Mouse (Mus musculus): ENCODE data around the gene Stard9. TPM values are rescaled to one million over a fixed set of nuclear protein-coding genes. Genes with fewer than 3 reads are reported as not detected.

Gene Stard9
- polyA plus RNA-seq, 1 experiment: 5.1 TPM

DNA sequence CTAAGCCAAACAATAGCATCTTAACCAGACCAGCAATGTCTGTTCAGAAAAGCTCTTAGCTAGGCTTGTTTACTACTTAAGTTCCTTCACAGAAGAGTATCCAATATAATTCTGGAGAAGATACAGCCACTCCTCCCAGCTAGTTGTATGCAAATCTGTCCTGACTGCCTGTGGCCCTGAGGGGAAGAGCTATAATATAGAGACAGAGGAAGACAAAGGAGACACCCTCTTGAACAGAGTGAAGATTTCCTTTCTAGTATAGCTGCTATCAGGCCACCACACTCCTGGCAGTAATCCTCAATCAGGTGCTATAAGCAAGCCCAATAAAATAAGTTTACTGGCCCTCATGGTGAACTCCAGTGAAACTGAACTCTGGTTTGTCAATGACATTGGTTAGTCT lies 133.0 kb downstream of the Stard9 start:
- no peaks in the 10 kb centered on the region for H3K79me2 ChIP-seq (ENCODE audit: control insufficient read depth, insufficient read depth)
- no peak overlapping the region for H3K4me2 ChIP-seq (ENCODE audit: low read depth)
- H3K4me3 ChIP-seq: no peak overlapping the region
- H3K27me3 ChIP-seq (ENCODE audit: control insufficient read depth, insufficient read depth, insufficient read length): no peaks in the 10 kb centered on the region
- no peaks in the 10 kb centered on the region for H3K36me3 ChIP-seq (ENCODE audit: control insufficient read depth, insufficient read depth)
- H3ac ChIP-seq (ENCODE audit: control insufficient read depth, insufficient read length): no peak overlapping the region
- no peak for TF ChIP-seq SRF (IDR thresholded peaks at IDR 0.05; ENCODE audit: control insufficient read depth, insufficient read length, low read depth)
- TF ChIP-seq MAX (IDR thresholded peaks at IDR 0.05; ENCODE audit: low read depth): no peak
- no peak for TF ChIP-seq REST (IDR thresholded peaks at IDR 0.05; ENCODE audit: insufficient read depth, insufficient read length)
- no peak for TF ChIP-seq E2F4 (IDR thresholded peaks at IDR 0.05; ENCODE audit: insufficient read depth)
- TF ChIP-seq POLR2AphosphoS2 (IDR thresholded peaks at IDR 0.05; ENCODE audit: insufficient read length, low read depth): no peak
- no peak for TF ChIP-seq POLR2A (IDR thresholded peaks at IDR 0.05; ENCODE audit: insufficient read length, low read depth)
- no peak for TF ChIP-seq TCF3 (IDR thresholded peaks at IDR 0.05; ENCODE audit: insufficient read length, low read depth)
- no peak for TF ChIP-seq MYOD1 (IDR thresholded peaks at IDR 0.05; ENCODE audit: control insufficient read depth in 1 of 3, insufficient read length in 2 of 3, low read depth in 2 of 3)
- no peak for TF ChIP-seq USF1 (IDR thresholded peaks at IDR 0.05; ENCODE audit: low read depth)
- TF ChIP-seq CEBPB (IDR thresholded peaks at IDR 0.05; ENCODE audit: insufficient read depth, poor library complexity, severe bottlenecking): no peak

GRCm38 (mm10) chr2:120770265-120770935 lies 141.5 kb downstream of the Stard9 start:
- no peak for TF ChIP-seq REST (IDR thresholded peaks at IDR 0.05; ENCODE audit: insufficient read depth, insufficient read length)
- TF ChIP-seq TCF3 (IDR thresholded peaks at IDR 0.05; ENCODE audit: insufficient read length, low read depth): no peak
- no peak for TF ChIP-seq E2F4 (IDR thresholded peaks at IDR 0.05; ENCODE audit: insufficient read depth)
- no peak for TF ChIP-seq POLR2AphosphoS2 (IDR thresholded peaks at IDR 0.05; ENCODE audit: insufficient read length, low read depth)
- TF ChIP-seq POLR2A (IDR thresholded peaks at IDR 0.05; ENCODE audit: insufficient read length, low read depth): no peak
- no peak for TF ChIP-seq CEBPB (IDR thresholded peaks at IDR 0.05; ENCODE audit: insufficient read depth, poor library complexity, severe bottlenecking)
- no peak for TF ChIP-seq TCF12 (IDR thresholded peaks at IDR 0.05; ENCODE audit: insufficient read depth, poor library complexity, severe bottlenecking)
- no peak for TF ChIP-seq MYOD1 (IDR thresholded peaks at IDR 0.05; ENCODE audit: control insufficient read depth in 1 of 3, insufficient read length in 2 of 3, low read depth in 2 of 3)
- no peak for TF ChIP-seq MYOG (IDR thresholded peaks at IDR 0.05; ENCODE audit: control insufficient read depth in 1 of 3, insufficient read depth in 1 of 3, insufficient read length in 2 of 3, low read depth in 2 of 3)
- TF ChIP-seq MAX (IDR thresholded peaks at IDR 0.05; ENCODE audit: low read depth): no peak
- TF ChIP-seq USF1 (IDR thresholded peaks at IDR 0.05; ENCODE audit: low read depth): no peak
- no peak for TF ChIP-seq SRF (IDR thresholded peaks at IDR 0.05; ENCODE audit: control insufficient read depth, insufficient read length, low read depth)
- no peak overlapping the region for H3K4me2 ChIP-seq (ENCODE audit: low read depth)
- H3K36me3 ChIP-seq (ENCODE audit: control insufficient read depth, insufficient read depth): peaks cover 7% of the 10 kb centered on the region

More at GRCm38 (mm10) chr2:120770265-120770935, 141.5 kb downstream of the Stard9 start:
- Histone ChIP-seq H3K79me2 (ENCODE audit: control insufficient read depth, insufficient read depth) (no peaks in the 10 kb centered on the region), H3K4me3 (no peak overlapping the region), H3ac (ENCODE audit: control insufficient read depth, insufficient read length) (no peak overlapping the region), H3K27me3 (ENCODE audit: control insufficient read depth, insufficient read depth, insufficient read length) (no peaks in the 10 kb centered on the region)

Other genes starting within 250 kb of the Stard9 start
- gene Ganc, start 225.2 kb upstream of the Stard9 start, polyA plus RNA-seq (2012; fragmentation: generic; extraction: Trizol): 3.8 TPM
- 12.4 TPM for gene Tmem87a, start 225.0 kb upstream of the Stard9 start, polyA plus RNA-seq (2012; fragmentation: generic; extraction: Trizol)
- 15.9 TPM for gene Capn3, start 173.1 kb upstream of the Stard9 start, polyA plus RNA-seq (2012; fragmentation: generic; extraction: Trizol)
- 94.6 TPM for gene Zfp106, start 65.3 kb upstream of the Stard9 start, polyA plus RNA-seq (2012; fragmentation: generic; extraction: Trizol)
- gene Snap23, start 61.5 kb upstream of the Stard9 start, polyA plus RNA-seq (2012; fragmentation: generic; extraction: Trizol): 15.3 TPM
- gene Haus2, start 19.7 kb upstream of the Stard9 start, polyA plus RNA-seq (2012; fragmentation: generic; extraction: Trizol): 4.4 TPM
- gene Lrrc57, start 19.6 kb upstream of the Stard9 start, polyA plus RNA-seq (2012; fragmentation: generic; extraction: Trizol): 12.5 TPM
- gene Cdan1, start 221.0 kb downstream of the Stard9 start, polyA plus RNA-seq (2012; fragmentation: generic; extraction: Trizol): 5.0 TPM
- 2.4 TPM for gene Ttbk2, start 221.5 kb downstream of the Stard9 start, polyA plus RNA-seq (2012; fragmentation: generic; extraction: Trizol)

Data from myocyte (in vitro differentiated cells).